Mouse (Mus musculus): ENCODE results near the gene Gm20388.

DNA sequence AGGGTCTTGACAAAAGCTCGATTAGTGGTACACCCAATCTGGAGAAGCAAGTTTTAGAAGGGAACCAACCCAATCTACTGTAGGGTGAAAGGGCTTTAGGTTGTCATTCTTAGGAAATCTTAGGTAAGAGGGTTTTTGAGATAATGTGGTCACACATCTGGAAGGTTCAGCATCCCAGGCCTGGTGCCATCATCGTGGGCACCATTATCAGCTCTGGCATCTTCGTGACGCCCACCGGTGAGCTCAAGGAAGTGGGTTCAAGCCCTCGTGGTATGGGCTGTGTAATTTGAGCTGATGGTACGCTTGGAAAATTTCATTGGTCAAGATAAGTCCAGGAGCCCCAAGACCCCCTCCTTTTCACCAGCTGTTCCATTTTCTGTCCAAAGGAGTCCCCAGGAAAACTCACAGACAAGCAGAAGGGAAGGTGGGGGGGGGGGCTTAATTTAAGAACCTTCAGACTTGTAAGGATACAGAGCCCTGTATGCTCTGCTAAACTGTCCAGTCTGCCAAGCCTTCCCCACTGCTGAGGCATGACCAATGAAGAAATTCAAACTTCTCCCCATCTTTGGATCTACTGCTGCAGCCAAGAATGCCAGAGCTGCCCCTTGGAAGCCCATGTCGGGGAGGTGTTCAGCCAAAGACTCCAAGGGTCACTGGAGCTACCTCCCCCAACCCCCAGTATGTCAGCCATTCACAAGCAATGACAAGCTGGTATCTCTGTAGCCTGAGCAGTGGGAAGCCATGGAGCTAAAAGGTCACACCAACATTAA, 1997.9 kb downstream of the Gm20388 start:
- TF ChIP-seq CTCF (IDR thresholded peaks at IDR 0.05; ENCODE audit: low read depth, low read length) (no peak), POLR2A (IDR thresholded peaks at IDR 0.05; ENCODE audit: insufficient read depth, low read length) (no peak)

All from ES-Bruce4 (cell line).